Mouse (Mus musculus) limb, embryonic 13.5 days (tissue): ENCODE results near the gene Olfr372. TPM values are rescaled to one million over a fixed set of nuclear protein-coding genes. Genes with fewer than 3 reads are reported as not detected.

Source experiments
- polyA plus RNA-seq: library from polyadenylated mRNA; unstranded; fragments of >200 nt; fragmentation: Nextera tagmentation; extraction: Ambion mirVana; gene quantifications from 2 replicates; pipeline ENCODE4 v1.2.1, GENCODE M21; 2015

Olfr372 gene
- polyA plus RNA-seq, 1 experiment from 2014 or later, result not detected

Other genes starting within 250 kb of the Olfr372 start
- gene Zfp709, start 159.2 kb upstream of the Olfr372 start, polyA plus RNA-seq, result 7.1 and 7.9 TPM in 2 replicates
- 9.1 and 9.8 TPM in 2 replicates for gene Zfp882, start 132.6 kb upstream of the Olfr372 start, polyA plus RNA-seq
- 26.8 and 29.5 TPM in 2 replicates for gene Zfp617, start 132.6 kb upstream of the Olfr372 start, polyA plus RNA-seq
- 16.3 and 16.4 TPM in 2 replicates for gene Zfp961, start 90.2 kb upstream of the Olfr372 start, polyA plus RNA-seq
- 0.90 and 0.91 TPM in 2 replicates for gene Cyp4f18, start 31.6 kb upstream of the Olfr372 start, polyA plus RNA-seq
- gene Olfr373, start 42.0 kb downstream of the Olfr372 start, polyA plus RNA-seq, result not detected in 2 replicates
- gene Olfr374, start 65.8 kb downstream of the Olfr372 start, polyA plus RNA-seq, result 0.09 TPM in 1 of 2 replicates, not detected in the other
- 638 and 655 TPM in 2 replicates for gene Tpm4, start 93.8 kb downstream of the Olfr372 start, polyA plus RNA-seq
- gene Rab8a, start 120.0 kb downstream of the Olfr372 start, polyA plus RNA-seq, result 121 and 125 TPM in 2 replicates
- gene Hsh2d, start 148.4 kb downstream of the Olfr372 start, polyA plus RNA-seq, result not detected in 2 replicates
- gene Cib3, start 171.6 kb downstream of the Olfr372 start, polyA plus RNA-seq, result not detected in 2 replicates
- gene Gm11034, start 172.4 kb downstream of the Olfr372 start, polyA plus RNA-seq, result not detected in 2 replicates
- 70.5 and 70.6 TPM in 2 replicates for gene Fam32a, start 178.5 kb downstream of the Olfr372 start, polyA plus RNA-seq
- gene Ap1m1, start 198.8 kb downstream of the Olfr372 start, polyA plus RNA-seq, result 127 and 132 TPM in 2 replicates